Mouse (Mus musculus): ENCODE results near the gene Fcrl5. TPM values are rescaled to one million over a fixed set of nuclear protein-coding genes. Genes with fewer than 3 reads are reported as not detected.

The Fcrl5 gene
- total and polyA plus RNA-seq, 3 experiments, result 3.8 to 19.2 (median 16.9) TPM

DNA sequence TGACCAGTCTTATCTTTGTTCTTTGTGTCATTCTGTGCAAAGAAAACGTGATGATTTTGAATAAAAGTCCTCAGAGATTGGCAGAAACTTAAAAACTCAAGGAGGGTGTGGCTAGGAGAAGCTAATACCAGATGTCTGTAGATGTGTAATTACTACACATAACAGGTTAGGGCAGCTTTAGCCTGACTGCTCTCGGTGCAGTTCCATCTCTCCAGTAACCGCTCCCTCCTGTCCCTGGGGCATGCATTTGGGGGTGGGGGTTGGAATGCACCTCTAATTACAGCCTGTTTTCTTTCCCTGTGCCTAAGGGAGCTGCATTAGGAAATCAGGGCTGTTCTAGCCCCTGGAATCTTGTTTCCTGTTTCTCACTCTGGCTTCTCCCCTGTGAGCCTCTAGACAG is 94.7 kb downstream of the Fcrl5 start:
- Histone ChIP-seq H3K79me2 (replicated peaks; ENCODE audit: control insufficient read depth, extremely low read depth, insufficient read depth, poor library complexity, severe bottlenecking) (peaks cover 30% of the 10 kb centered on the region), H3K4me2 (ENCODE audit: insufficient read depth, low read depth, poor library complexity, severe bottlenecking) (no peak overlapping the region), H3K36me3 (replicated peaks in 1 of 2; ENCODE audit: control insufficient read depth in 1 of 2, insufficient read depth in 1 of 2, low read length in 1 of 2) (peaks cover 62 to 78% of the 10 kb centered on the region in 2 experiments), H3K9ac (ENCODE audit: insufficient read depth, low read depth) (no peak overlapping the region), H3K4me3 (replicated peaks in 1 of 3; ENCODE audit: low read depth in 2 of 3, low read length in 2 of 3, poor library complexity in 1 of 3) (no peak overlapping the region), H3K27me3 (replicated peaks) (no peaks in the 10 kb centered on the region), H3K9me3 (replicated peaks; ENCODE audit: low read length) (no peaks in the 10 kb centered on the region), H3K4me1 (ENCODE audit: control insufficient read depth in 1 of 2, insufficient read depth in 2 of 2) (peaks cover 6 to 26% of the 10 kb centered on the region in 2 experiments), H3K27ac (ENCODE audit: insufficient read depth, low read depth) (no peak overlapping the region)
- in situ Hi-C loops (cut with MboI; ENCODE audit: low pct_ligation_motif_present, low pct_unique_long_range_greater_than_20kb, low sequenced_read_pairs) (no loop called here), dilution Hi-C loops (cut with MboI; ENCODE audit: extremely low pct_ligation_motif_present, extremely low pct_unique_long_range_greater_than_20kb, low sequenced_read_pairs) (no loop called here)
- no peak for DNase-seq (ENCODE audit: extremely low read depth)
- TF ChIP-seq POLR2A (IDR thresholded peaks at IDR 0.05; ENCODE audit: low read depth, low read length), result no peak
- TF ChIP-seq IRF4 (IDR thresholded peaks at IDR 0.05; ENCODE audit: low read depth, low read length), result no peak
- TF ChIP-seq UBTF (IDR thresholded peaks at IDR 0.05; ENCODE audit: low read depth, low read length), result no peak

DNA sequence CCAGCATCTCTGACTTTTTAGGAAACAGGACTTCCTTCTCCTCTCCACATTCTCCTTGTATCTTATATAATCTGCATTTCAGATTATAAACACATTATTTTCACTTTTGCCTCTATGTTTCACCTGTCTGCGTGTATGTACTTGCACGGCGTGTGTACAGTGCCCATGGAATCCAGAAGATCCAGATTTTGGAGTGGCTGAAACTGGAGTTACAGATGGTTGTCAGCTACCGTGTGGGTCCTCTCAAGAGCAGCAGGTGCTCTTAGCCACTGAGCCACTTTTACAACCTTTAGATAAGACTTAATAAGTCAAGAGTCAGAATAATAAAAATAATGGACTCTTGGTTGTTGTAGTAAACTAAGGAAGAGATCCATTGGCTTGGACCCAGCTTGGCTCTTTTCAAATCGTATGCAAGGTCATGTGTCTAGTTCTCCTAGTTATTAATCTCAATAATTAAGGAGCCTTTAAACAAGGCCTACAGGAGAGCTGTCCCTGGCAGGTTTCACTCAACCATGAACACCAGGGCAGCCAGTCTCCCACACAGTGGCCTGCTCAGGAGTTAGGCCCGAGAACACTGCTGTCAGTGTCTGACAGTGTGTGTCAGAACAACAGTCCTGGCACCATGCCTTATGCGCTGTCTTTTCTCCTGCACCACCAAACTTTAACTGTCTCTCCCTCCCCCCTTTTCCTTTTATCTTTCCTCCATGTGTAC is 98.2 kb downstream of the Fcrl5 start:
- Histone ChIP-seq H3K4me1 (ENCODE audit: control insufficient read depth in 1 of 2, insufficient read depth in 2 of 2) (peaks cover 17 to 37% of the 10 kb centered on the region in 2 experiments), H3K4me2 (ENCODE audit: insufficient read depth, low read depth, poor library complexity, severe bottlenecking) (no peak overlapping the region), H3K79me2 (replicated peaks; ENCODE audit: control insufficient read depth, extremely low read depth, insufficient read depth, poor library complexity, severe bottlenecking) (peaks cover 4% of the 10 kb centered on the region), H3K27ac (ENCODE audit: insufficient read depth, low read depth) (no peak overlapping the region), H3K9ac (ENCODE audit: insufficient read depth, low read depth) (no peak overlapping the region), H3K27me3 (replicated peaks) (no peaks in the 10 kb centered on the region), H3K36me3 (replicated peaks in 1 of 2; ENCODE audit: control insufficient read depth in 1 of 2, insufficient read depth in 1 of 2, low read length in 1 of 2) (peaks cover 68 to 97% of the 10 kb centered on the region in 2 experiments), H3K4me3 (replicated peaks in 1 of 3; ENCODE audit: low read depth in 2 of 3, low read length in 2 of 3, poor library complexity in 1 of 3) (no peak overlapping the region), H3K9me3 (replicated peaks; ENCODE audit: low read length) (no peaks in the 10 kb centered on the region)
- TF ChIP-seq PAX5 (IDR thresholded peaks at IDR 0.05; ENCODE audit: low read length) (no peak), USF1 (IDR thresholded peaks at IDR 0.05; ENCODE audit: low read depth, low read length) (no peak), ZKSCAN1 (IDR thresholded peaks at IDR 0.05; ENCODE audit: borderline replicate concordance, low read depth, low read length) (no peak), ETS1 (conservative IDR thresholded peaks at IDR 0.05; ENCODE audit: low read depth, low read length) (no peak), POLR2A (IDR thresholded peaks at IDR 0.05; ENCODE audit: low read depth, low read length) (no peak), SMC3 (IDR thresholded peaks at IDR 0.05; ENCODE audit: low read depth, low read length) (no peak), MXI1 (IDR thresholded peaks at IDR 0.05; ENCODE audit: low read depth, low read length) (no peak), ELF1 (IDR thresholded peaks at IDR 0.05; ENCODE audit: low read depth, low read length) (no peak), MYC (IDR thresholded peaks at IDR 0.05; ENCODE audit: low read depth, low read length) (no peak), CHD2 (IDR thresholded peaks at IDR 0.05; ENCODE audit: low read length) (no peak), CHD1 (IDR thresholded peaks at IDR 0.05; ENCODE audit: low read depth, low read length) (no peak), POLR2AphosphoS2 (IDR thresholded peaks at IDR 0.05; ENCODE audit: low read depth, low read length) (no peak), ZNF384 (IDR thresholded peaks at IDR 0.05; ENCODE audit: low read depth, low read length) (no peak), SIN3A (IDR thresholded peaks at IDR 0.05; ENCODE audit: low read length) (no peak), KAT2A (IDR thresholded peaks at IDR 0.05; ENCODE audit: insufficient replicate concordance, low read length) (no peak), EP300 (IDR thresholded peaks at IDR 0.05; ENCODE audit: low read length) (no peak), NELFE (IDR thresholded peaks at IDR 0.05; ENCODE audit: low read depth, low read length) (no peak), HCFC1 (IDR thresholded peaks at IDR 0.05; ENCODE audit: low read depth, low read length) (no peak)
- DNase-seq (ENCODE audit: extremely low read depth), result no peak
- in situ Hi-C loops (cut with MboI; ENCODE audit: low pct_ligation_motif_present, low pct_unique_long_range_greater_than_20kb, low sequenced_read_pairs) (no loop called here), dilution Hi-C loops (cut with MboI; ENCODE audit: extremely low pct_ligation_motif_present, extremely low pct_unique_long_range_greater_than_20kb, low sequenced_read_pairs) (no loop called here)

Data from CH12.LX (cell line).